Mouse (Mus musculus) embryonic fibroblast, embryonic 13.5 days (primary cell): ENCODE measurements around the gene Tmem165.

Source experiments
- CTCF ChIP-seq: IDR thresholded peaks from 2 replicates; pipeline ENCODE4 v1.5.1; 2011; ENCODE audit warnings: mild to moderate bottlenecking, control low read depth, low read length, moderate library complexity, borderline replicate concordance; ENCODE audit not compliant: insufficient read depth
- POLR2A ChIP-seq: IDR thresholded peaks from 2 replicates; pipeline ENCODE4 v1.6.1; 2011; ENCODE audit warnings: low read depth, mild to moderate bottlenecking, control low read depth, low read length, moderate library complexity

GRCm38 (mm10) chr5:76231171-76231855, 47.6 kb downstream of the Tmem165 start:
- TF ChIP-seq CTCF, result no peak
- TF ChIP-seq POLR2A, result no peak
